11 mouse cellular contexts compared by ENCODE assay signal in genomic region chr12:57185475-57185874, GRCm38 (mm10). TPM values are rescaled to one million over a fixed set of nuclear protein-coding genes. Genes with fewer than 3 reads are reported as not detected.
DNase-seq lines count a peak whose midpoint lies in the region; ATAC-seq and TF ChIP-seq lines count a peak whose summit lies in the region.
"Had no signal": no experiment of that assay in that cellular context is flagged by ENCODE, and none has a peak within 500 bp of the region (broad histone marks: within the 10 kb centered on the region; RNA-seq: fewer than 3 reads in every experiment).

No protein-coding gene starts in this region.

- H3K9me3 ChIP-seq in midbrain, embryonic 13.5 days, result no peaks in the 10 kb centered on the region
- H3K9me3 ChIP-seq: heart, embryonic 12.5 days had no signal

- no peak overlapping the region for H3K4me2 ChIP-seq in midbrain, embryonic 13.5 days (replicated peaks)
- H3K4me2 ChIP-seq: heart, embryonic 12.5 days had no signal

- peaks cover 10% of the 10 kb centered on the region; the same call in 1 of the 2 replicates for H3K27me3 ChIP-seq in midbrain, embryonic 13.5 days

- no peaks in the 10 kb centered on the region for H3K4me1 ChIP-seq in lung, adult 2 months (ENCODE audit: control insufficient read depth, insufficient read depth, low read length)
- H3K4me1 ChIP-seq in midbrain, embryonic 13.5 days (replicated peaks), result no peaks in the 10 kb centered on the region
- H3K4me1 ChIP-seq: heart, embryonic 12.5 days had no signal

- no peak overlapping the region for H3K9ac ChIP-seq in midbrain, embryonic 13.5 days (replicated peaks)
- H3K9ac ChIP-seq: heart, embryonic 12.5 days had no signal

- no peak for TF ChIP-seq POLR2A in lung, adult 2 months (IDR thresholded peaks at IDR 0.05; ENCODE audit: borderline replicate concordance, extremely low read depth, low read depth, low read length)

- H3K36me3 ChIP-seq in midbrain, embryonic 13.5 days, result no peaks in the 10 kb centered on the region
- H3K36me3 ChIP-seq: heart, embryonic 12.5 days had no signal

- peak; percentile 7 to 35 for DNase-seq in cerebellum, postnatal 10 days
- no peak for DNase-seq in cerebellum, postnatal 36 days
- no peak for DNase-seq in lung, adult 2 months
- DNase-seq in lung, postnatal 4 days, result no peak
- DNase-seq in embryo, embryonic 11 days, result peak; percentile 64
- DNase-seq in mesoderm, embryonic 11.5 days (ENCODE audit: low read depth, low spot score), result peak; percentile 57
- no peak for DNase-seq in spleen, adult 12 weeks (ENCODE audit: low spot score)
- DNase-seq: thymus, adult 2 months had no signal

- H3K4me3 ChIP-seq in lung, adult 2 months (replicated peaks; ENCODE audit: extremely low read depth, low read depth, low read length), result no peak overlapping the region
- H3K4me3 ChIP-seq in midbrain, embryonic 13.5 days (replicated peaks), result no peak overlapping the region
- H3K4me3 ChIP-seq: heart, embryonic 12.5 days had no signal

- no peak for ATAC-seq in midbrain, embryonic 13.5 days

- WGBS in lung, adult 2 months, result 0% methylated on average over 1 of the region's 1 CpGs
- 0% methylated on average over 1 of the region's 1 CpGs for WGBS in midbrain, embryonic 13.5 days

- peak; percentile 19; the same call in 1 of the 2 replicates for TF ChIP-seq CTCF in lung, adult 2 months (IDR thresholded peaks at IDR 0.05; ENCODE audit: insufficient read depth, low read length)

- H3K27ac ChIP-seq in midbrain, embryonic 13.5 days, result no peak overlapping the region

RNA-seq across cellular contexts. Expression of gene Slc25a21, which starts 11.8 kb away (rescaled TPM):
- polyA plus RNA-seq in lung, adult 2 months (2012; rRNA removed), result 0.04 TPM in 1 of 2 replicates, not detected in the other
- polyA plus RNA-seq in midbrain, embryonic 13.5 days (2015; fragmentation: Nextera tagmentation; extraction: Ambion mirVana), result 0.14 and 0.27 TPM in 2 replicates
- polyA plus RNA-seq: C2C12 had no signal

RNA-seq across cellular contexts. Expression of gene Prps1l3, which starts 44.7 kb away (rescaled TPM):
- 10.4 and 11.1 TPM in 2 replicates for polyA plus RNA-seq in lung, adult 2 months (2012; rRNA removed)
- 41.9 and 42.4 TPM in 2 replicates for polyA plus RNA-seq in midbrain, embryonic 13.5 days (2015; fragmentation: Nextera tagmentation; extraction: Ambion mirVana)

RNA-seq across cellular contexts. Expression of gene Mipol1, which starts 44.8 kb away (rescaled TPM):
- polyA plus RNA-seq in lung, adult 2 months (2012; rRNA removed), result 1.6 and 1.9 TPM in 2 replicates
- 5.4 and 7.1 TPM in 2 replicates for polyA plus RNA-seq in midbrain, embryonic 13.5 days (2015; fragmentation: Nextera tagmentation; extraction: Ambion mirVana)

Comparison
In these comparisons a context has a peak if more than half of its experiments do, and no peak if none do; other contexts are left out.
1. DNase-seq: peak in cerebellum, postnatal 10 days (2 of 2), embryo, embryonic 11 days (single experiment) and mesoderm, embryonic 11.5 days (single experiment); none in cerebellum, postnatal 36 days (0 of 2), lung, adult 2 months (single experiment), lung, postnatal 4 days (0 of 2) and spleen, adult 12 weeks (single experiment).